Mouse (Mus musculus): Measurements from ENCODE around the gene Fgf18.

Gene Fgf18

DNA sequence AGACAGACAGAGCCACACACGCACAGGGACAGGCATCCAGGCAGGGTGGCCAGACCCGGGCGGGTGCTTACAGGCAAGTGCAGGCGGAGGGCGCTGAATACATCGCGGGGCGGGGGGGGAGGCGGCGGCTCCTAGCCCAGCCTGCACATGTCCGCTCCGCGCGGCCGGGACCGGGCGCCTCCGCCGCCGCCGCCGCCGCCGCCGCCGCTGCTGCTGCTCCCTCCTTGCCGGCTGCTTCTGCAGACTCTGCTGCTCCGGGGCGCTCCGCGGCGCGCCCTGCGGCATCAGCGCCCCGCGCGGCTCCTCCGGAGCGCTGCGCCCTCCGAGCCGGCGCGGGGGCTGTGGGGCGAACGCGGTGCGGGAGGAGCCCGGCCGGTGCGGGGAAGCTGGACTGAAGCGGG lies at the start of gene Fgf18:
Fgf18 (minus strand) TSS at position 230 of the 401 bp plus-strand sequence.
- peak; percentile 21 to 57 for DNase-seq

DNA sequence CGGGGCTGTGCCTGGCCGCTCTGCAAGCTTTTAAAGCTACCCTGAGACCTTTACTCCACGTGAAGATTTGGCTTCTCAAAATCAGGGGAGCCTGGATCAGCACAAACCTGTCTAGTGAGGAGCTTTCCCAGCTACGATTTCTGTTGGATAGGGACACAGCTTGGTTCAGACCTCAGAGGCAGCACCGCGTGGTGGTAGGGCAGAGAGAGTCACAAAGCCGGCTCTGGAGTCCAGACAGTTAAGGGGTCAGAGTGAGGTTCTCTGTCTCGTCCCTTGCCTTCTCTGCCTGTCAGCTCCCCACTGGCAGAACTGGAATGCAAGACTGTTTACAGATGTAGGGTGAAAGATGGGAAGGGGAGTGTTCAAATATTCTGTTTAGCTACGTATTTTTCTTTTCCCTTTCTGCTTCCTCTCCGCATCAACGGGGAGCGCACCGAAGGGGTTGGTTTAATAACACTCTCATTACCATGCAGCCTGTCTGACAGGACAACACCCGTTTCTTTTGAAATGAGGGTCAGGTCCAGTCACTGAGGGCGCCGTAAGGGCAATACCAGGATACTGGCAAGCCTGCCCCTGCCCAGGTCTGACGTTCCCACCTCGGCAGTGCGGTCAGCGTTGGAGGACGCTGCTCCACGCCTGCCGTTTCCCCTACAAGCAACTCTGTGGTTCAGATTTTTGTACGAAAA lies 49.4 kb upstream of the Fgf18 start:
- peak in 1 of 2 experiments; percentile 45 for DNase-seq

DNA sequence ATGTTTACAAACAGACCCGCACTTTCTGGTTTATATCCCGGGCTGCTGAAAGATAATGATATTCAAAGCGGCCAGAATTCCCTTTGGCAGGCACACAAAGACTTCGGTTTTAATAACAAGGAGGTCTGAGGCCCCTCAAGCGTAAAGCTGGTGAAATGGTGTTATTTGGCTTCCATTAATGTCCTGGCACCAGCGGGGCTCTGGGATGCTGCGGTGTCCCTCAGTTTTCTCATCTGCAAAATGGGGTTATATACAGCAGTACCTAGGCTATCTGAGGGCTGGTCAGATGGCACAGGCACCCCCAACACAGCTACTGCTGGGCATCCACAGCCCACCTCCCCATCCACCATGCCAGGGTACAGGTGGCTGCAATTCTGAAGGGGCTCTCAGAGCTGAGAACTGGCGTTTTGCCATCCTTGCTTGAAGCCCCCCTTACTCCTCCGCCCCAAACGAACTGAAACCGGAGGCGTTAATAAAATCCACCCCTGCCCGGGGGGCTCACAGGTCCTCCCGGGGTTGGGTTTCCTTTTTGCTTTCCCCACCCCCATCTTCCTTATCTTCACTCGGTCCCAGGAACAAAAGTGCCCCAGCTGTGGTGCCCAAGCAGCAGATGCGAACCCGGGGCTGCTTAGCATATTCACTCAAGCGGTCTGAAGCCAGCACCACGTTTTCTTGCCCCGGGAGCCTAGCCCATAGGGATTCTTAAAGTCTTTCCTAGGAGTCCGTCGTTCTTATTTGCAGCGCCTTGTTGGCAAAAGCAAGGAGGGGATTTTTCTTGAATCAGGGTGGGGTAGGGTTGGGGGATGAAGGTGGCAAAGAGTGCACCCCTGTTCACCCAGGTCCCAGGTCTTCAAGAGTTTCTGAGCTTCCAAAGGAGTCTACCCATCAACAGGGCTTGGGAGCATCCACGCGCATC lies 48.6 kb upstream of the Fgf18 start:
- DNase-seq: no peak

- no peak for DNase-seq
These were observed 47.9 kb upstream of the Fgf18 start for GRCm38 (mm10) chr11:33195061-33195460.

- no peak for DNase-seq
These were observed 46.5 kb upstream of the Fgf18 start for GRCm38 (mm10) chr11:33193695-33194094.

DNA sequence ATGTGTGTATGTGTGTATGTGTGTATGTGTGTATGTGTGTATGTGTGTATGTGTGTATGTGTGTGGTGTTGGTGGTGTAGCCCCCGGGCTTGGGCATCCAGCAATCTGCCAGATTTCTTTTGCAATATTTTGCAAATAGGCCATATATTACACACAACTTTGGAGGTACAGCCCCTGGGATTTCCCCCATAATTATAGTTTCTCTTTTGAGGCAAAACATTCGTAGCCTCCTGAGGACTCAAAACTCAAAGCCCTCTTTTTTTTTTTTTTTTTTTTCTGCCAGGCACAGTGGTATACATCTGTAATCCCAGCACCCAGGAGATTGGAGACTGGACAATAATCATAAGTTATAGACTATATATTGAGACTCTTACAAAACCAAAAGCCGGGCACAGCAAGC lies 34.6 kb upstream of the Fgf18 start:
- no peak for DNase-seq

- no peak for DNase-seq
These were observed 33.5 kb upstream of the Fgf18 start for GRCm38 (mm10) chr11:33180701-33181116.

DNA sequence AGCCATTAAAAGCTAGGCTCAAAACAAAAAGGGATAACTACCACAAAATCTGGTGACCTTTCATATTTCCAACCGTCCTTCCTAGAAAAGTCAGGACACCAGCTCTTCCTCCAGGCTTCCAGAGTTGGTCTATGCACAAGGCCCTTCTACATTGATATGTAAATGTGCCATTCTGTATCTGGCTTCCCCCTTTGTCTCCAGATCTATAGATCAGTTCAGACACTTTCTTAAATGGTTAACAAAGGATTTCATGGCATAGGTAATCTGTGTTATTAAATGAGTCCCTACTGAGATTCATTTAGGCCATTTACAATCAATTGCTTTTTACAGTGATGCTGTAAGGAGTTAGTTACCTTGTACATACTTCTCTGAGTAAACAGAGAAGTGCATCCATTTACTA lies 32.6 kb upstream of the Fgf18 start:
- DNase-seq: no peak

- peak; percentile 67 to 75 for DNase-seq
These were observed 29.5 kb upstream of the Fgf18 start for GRCm38 (mm10) chr11:33176525-33177245.

GRCm38 (mm10) chr11:33175768-33176167 lies 28.6 kb upstream of the Fgf18 start:
- no peak for DNase-seq

DNA sequence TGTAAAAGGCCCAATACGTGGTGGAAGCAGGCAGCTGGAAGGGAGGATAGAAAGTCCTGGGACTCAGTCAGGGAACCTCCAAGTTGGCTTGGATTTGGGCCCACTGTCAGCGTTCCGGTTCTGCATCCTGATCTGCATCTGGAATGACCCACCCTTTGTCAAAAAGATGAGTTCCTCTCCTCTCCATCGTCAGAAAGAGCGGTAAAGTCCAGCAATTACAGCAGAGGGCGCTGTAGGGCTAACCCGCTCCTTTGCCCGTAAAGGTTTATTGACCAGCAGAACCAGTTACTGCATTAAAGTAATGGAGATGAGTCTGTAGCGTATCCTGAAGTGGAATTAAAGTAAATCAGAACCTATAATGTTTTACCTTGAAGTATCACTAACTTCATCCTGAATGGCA lies 23.3 kb upstream of the Fgf18 start:
- DNase-seq: peak; percentile 65 to 69

GRCm38 (mm10) chr11:33162998-33163506 lies 15.9 kb upstream of the Fgf18 start, which contains the start of gene Npm1:
TSS of gene Npm1 (minus strand) at chr11:33163206.
- DNase-seq: peak; percentile 99 to 100

DNA sequence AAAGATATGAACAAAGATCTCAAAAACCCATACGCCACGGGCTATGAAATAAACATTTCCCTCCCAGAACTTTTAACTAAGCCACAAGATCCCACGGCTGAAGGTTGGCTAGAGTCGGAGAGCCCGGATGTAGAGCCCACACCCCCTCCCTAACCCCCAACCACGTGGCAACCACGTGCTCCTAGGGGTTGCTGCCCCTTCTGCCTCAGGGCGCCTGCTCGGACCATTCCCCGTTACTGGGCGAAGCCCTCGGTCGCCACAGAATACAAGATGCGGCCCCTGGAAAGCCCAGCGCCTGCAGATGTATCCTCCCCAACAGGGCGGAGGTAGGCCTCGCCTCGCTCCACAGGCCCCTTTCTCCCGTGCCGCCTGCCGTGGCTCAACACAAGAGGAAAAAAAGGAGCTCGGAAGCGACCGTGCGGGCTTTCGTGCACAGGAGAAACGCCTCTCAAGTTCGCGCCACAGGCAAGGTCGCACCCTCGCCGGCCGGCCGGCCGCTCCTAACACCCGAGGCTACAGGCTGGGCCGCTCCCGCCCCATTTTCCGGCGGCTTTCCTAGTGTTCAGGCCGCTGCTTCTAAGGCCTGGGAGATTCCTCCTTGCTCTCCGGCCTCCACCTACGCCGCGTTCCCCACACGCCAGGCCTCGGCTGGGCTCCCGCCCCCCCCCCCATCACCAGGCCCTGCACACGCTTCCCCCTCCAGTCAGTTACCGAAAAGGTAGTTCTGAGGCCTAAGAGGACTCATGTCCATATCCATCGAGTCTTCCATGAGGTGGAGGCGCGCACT lies 15.2 kb upstream of the Fgf18 start:
- DNase-seq: peak; percentile 50 to 56

DNA sequence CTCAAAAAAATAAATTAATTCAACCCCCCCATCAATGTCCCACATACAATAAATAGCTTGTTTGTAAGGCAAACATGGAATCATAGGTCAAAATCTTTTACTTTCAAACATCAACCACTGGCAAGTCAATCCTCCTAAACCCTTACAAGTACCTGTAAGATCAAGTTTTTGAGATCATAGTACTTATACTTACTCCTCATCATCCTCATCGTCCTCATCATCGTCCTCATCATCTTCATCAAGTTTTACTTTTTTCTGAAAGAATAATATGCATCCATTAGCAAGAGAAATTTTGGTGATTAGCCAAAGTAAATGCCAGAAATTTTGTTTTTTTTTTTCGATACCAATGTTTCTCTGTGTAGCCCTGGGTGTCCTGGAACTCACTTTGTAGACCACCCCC lies 12.5 kb upstream of the Fgf18 start:
- no peak for DNase-seq

DNA sequence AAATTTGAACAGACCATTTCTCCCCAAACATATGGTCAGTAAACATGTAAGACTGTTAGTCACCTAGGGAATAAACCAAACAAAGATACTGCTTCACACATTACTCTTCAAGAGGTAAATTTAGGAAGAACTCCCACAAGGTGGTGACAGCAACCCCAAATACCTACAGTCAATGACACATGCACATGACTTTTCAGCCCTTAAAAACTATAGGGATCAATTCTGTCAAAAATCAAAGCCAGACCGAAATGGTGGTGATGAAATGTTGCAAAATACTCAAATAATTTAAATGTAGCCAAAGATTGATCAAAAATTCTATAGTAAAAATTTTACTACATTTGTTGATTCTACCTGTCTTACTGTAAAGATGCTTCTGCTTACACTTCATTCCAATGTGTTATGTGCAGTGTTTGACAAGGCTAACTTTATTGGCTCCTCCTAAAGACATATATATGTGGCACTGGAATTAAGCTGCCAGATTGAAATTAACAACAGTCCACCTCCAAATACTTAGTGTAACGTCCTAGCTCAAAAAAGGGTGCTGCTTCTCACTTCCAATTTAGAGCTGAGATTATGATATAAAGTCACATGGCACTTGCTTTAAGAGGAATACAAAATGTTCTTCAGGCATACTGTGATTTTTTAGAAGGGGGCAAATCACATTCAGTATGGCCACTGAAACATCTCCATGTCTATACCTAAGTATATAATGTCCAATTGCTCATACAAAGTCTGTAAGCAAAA lies 10.4 kb upstream of the Fgf18 start:
- no peak for DNase-seq

DNA sequence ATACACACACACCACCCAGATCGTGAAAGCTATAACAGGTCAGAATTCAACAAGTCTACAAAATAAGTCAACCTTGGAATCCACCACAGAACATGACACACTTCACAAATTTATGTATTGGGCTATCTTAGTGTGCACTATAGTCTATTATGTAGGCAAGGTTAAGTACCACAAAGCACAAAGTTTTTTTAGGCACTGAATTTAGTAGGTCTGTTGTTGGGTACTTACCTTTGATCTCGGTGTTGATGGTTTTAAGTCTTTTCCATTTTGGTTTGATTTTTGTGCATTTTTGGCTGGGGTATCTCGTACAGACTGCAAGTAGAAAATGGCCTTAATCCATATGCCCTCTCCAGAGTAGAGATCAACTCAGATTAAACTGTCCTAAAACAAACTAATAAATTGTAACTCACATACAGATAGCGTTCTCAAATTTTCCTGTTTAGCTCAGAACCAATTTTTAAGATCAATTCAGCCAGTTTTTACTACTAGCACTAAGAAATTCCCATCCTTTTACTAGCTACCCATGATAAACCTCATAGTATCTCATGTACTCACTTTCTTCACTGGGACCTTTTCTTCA lies 9.3 kb upstream of the Fgf18 start:
- DNase-seq: no peak

DNA sequence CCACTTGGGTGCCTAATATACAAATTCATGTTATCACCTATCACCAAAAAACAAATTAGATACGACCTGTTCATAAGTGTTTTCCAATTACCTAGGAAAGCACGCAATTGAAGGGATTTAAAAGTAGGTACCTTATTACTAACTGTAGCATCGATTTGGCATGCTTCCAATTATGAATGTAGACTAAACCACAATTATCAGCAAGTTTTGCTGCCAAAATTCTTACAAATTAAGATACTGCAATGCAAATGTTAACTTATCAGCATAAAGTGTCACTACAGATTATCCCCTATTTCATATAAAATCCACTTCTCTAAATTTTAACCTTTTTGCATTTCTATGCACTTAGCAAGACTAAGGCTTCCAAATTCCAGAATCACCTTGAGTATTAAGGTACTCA lies 7.3 kb upstream of the Fgf18 start:
- DNase-seq: no peak

GRCm38 (mm10) chr11:33152997-33153396 lies 5.8 kb upstream of the Fgf18 start:
- DNase-seq: no peak

DNA sequence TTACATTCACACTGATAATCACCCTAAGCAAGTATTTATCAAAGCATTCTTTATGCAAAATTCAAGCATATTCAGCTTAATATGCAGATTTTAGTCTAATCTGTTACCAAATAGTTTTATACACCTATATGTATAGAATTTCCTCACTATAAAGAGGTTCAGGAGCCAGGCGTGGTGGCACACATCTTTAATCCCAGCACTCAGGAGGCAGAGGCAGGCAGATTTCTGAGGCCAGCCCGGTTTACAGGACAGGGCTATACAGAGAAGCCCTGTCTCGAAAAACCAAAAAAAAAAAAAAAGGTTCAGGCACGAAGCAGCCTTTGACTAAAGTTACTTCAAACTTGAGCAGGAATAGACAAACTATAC lies 4.6 kb upstream of the Fgf18 start:
- no peak for DNase-seq

DNA sequence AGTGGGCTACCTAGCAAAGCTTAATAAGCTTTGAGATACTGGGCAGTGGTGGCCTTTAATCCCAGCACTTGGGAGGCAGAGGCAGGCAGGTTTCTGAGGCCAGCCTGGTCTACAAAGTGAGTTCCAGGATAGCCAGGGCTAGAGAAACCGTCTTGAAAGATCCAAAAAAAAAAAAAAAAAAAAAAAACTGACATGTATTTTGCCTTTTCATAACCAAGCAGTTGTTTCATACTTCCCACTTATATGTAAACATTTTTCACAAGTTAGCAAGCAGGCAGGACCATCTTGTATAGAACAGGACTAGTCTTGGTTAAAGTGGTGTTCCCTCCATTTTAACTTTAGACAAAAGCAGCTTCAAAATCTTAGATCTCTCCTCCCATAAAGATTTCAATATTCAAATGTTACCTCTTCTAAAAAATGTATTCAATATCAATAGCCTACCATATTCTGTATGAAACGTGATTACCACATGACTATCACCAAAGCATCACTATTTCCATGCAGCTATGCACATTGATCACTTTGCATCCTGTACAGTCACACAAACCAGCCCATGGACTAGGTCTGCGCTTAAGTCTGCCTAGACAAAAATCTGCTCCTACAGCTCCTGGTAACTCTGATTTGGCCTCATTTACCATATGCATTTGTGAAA lies 4.1 kb upstream of the Fgf18 start:
- DNase-seq: no peak

GRCm38 (mm10) chr11:33150364-33150763 lies 3.2 kb upstream of the Fgf18 start:
- no peak for DNase-seq
